In the genomic region with DNA sequence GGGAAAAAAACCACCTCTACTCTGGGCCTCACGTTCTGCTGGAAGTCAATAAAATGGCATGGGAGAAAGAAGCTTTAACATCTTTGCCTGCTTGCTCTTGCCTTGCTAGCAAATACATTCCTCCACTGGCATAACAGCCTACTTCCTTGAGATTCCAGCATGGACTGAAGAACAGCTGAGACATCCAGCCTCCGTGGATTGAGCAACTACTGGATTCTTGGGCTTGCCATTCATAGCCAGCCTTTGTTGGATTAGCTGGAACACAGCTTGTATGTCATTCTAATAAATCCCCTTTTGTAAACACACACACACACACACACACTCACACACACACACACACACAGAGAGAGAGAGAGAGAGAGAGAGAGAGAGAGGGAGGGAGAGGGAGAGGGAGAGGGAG, we compare ENCODE assay signal across 23 mouse cellular contexts.
"Had no signal": no experiment of that assay in that cellular context is flagged by ENCODE, and none has a peak within 500 bp of the region (broad histone marks: within the 10 kb centered on the region; RNA-seq: fewer than 3 reads in every experiment).

No protein-coding gene starts in this region.

- H3K36me3 ChIP-seq: intestine, embryonic 15.5 days; limb, embryonic 10.5 days; limb, embryonic 13.5 days; liver, embryonic 12.5 days; liver, embryonic 15.5 days; neural tube, embryonic 12.5 days; neural tube, embryonic 15.5 days had no signal

- H3K27me3 ChIP-seq: intestine, embryonic 15.5 days; limb, embryonic 13.5 days; liver, embryonic 12.5 days; liver, embryonic 15.5 days; neural tube, embryonic 12.5 days; neural tube, embryonic 15.5 days had no signal

- H3K4me3 ChIP-seq: intestine, embryonic 15.5 days; layer of hippocampus, adult 2 months; limb, embryonic 10.5 days; limb, embryonic 13.5 days; liver, embryonic 12.5 days; liver, embryonic 15.5 days; neural tube, embryonic 12.5 days; neural tube, embryonic 15.5 days had no signal

- H3K4me2 ChIP-seq: intestine, embryonic 15.5 days; limb, embryonic 13.5 days; liver, embryonic 12.5 days; liver, embryonic 15.5 days; midbrain, embryonic 11.5 days; neural tube, embryonic 12.5 days; neural tube, embryonic 15.5 days had no signal

- ATAC-seq: intestine, embryonic 15.5 days; liver, embryonic 12.5 days had no signal

- H3K4me1 ChIP-seq: limb, embryonic 10.5 days; liver, embryonic 12.5 days; liver, embryonic 15.5 days; neural tube, embryonic 15.5 days had no signal

- H3K9me3 ChIP-seq: intestine, embryonic 15.5 days; limb, embryonic 10.5 days; limb, embryonic 13.5 days; liver, embryonic 12.5 days; liver, embryonic 15.5 days; neural tube, embryonic 12.5 days; neural tube, embryonic 15.5 days had no signal

- H3K27ac ChIP-seq: intestine, embryonic 15.5 days; kidney, postnatal 0 days; layer of hippocampus, adult 2 months; limb, embryonic 10.5 days; limb, embryonic 13.5 days; liver, embryonic 12.5 days; liver, embryonic 15.5 days; neural tube, embryonic 12.5 days; neural tube, embryonic 15.5 days; stomach, postnatal 0 days had no signal

- H3K9ac ChIP-seq: intestine, embryonic 15.5 days; limb, embryonic 13.5 days; liver, embryonic 12.5 days; liver, embryonic 15.5 days; neural tube, embryonic 12.5 days; neural tube, embryonic 15.5 days had no signal

- DNase-seq: kidney, adult 2 months; kidney, postnatal 25 days; layer of hippocampus, adult 9-11 months; liver; lung, adult 18-20 months; midbrain, embryonic 14.5 days; right cerebral cortex, adult 18-20 months; right cerebral cortex, postnatal 14 days; right cerebral cortex, postnatal 4 days; thymus, adult 2 months; thymus, postnatal 14 days; thymus, postnatal 4 days had no signal
